Mouse (Mus musculus) megakaryocyte, embryonic 14.5 days (primary cell): ENCODE results near the gene C130050O18Rik.

ENCODE experiments used
- FLI1 ChIP-seq: IDR thresholded peaks from 2 replicates; pipeline ENCODE4 v1.6.1; 2012; ENCODE audit warnings: low read length, inconsistent platforms, mixed read lengths
- GATA1 ChIP-seq: IDR thresholded peaks from 3 replicates; pipeline ENCODE4 v1.6.1; 2012; ENCODE audit warnings: mixed read lengths, low read length, inconsistent platforms, borderline replicate concordance

GRCm38 (mm10) chr5:139404801-139405401, at the start of gene C130050O18Rik:
- TF ChIP-seq GATA1 (0 out of 3 replicates have a peak, but pooled peaks have one; percentile 10), FLI1 (no peak)
